Mouse (Mus musculus) adrenal gland, postnatal 25 days (tissue): Measurements from ENCODE around the gene Rnf128. TPM values are rescaled to one million over a fixed set of nuclear protein-coding genes. Genes with fewer than 3 reads are reported as not detected.

Source experiments
- DNase-seq: peaks from one replicate; pipeline ENCODE4 v3.0.0; 2021; ENCODE audit warnings: mixed read lengths
- total RNA-seq: library from RNA; stranded (reverse); gene quantifications from 2 replicates; pipeline ENCODE4 v1.2.3, GENCODE M21; 2021

Rnf128 gene
- total RNA-seq, 1 experiment from 2014 or later = 44.1 TPM

- DNase-seq = no peak
Measured at GRCm38 (mm10) chrX:139622071-139622470, 59.0 kb downstream of the Rnf128 start.

GRCm38 (mm10) chrX:139634758-139635157 is 71.6 kb downstream of the Rnf128 start:
- DNase-seq = no peak

GRCm38 (mm10) chrX:139639744-139640143 is 76.6 kb downstream of the Rnf128 start:
- no peak for DNase-seq

GRCm38 (mm10) chrX:139640418-139640817 is 77.3 kb downstream of the Rnf128 start:
- DNase-seq = no peak

- no peak for DNase-seq
Measured at GRCm38 (mm10) chrX:139652226-139652625, 89.1 kb downstream of the Rnf128 start.

- DNase-seq = no peak
Measured at GRCm38 (mm10) chrX:139653292-139653691, 90.2 kb downstream of the Rnf128 start.

- no peak for DNase-seq
Measured at GRCm38 (mm10) chrX:139654350-139655063, 91.4 kb downstream of the Rnf128 start.

- DNase-seq = no peak
Measured at GRCm38 (mm10) chrX:139662111-139662510, 99.0 kb downstream of the Rnf128 start.

- DNase-seq = no peak
Measured at GRCm38 (mm10) chrX:139665829-139666228, 102.7 kb downstream of the Rnf128 start.

GRCm38 (mm10) chrX:139684410-139684774 is 121.3 kb downstream of the Rnf128 start:
- no peak for DNase-seq

- peak; percentile 74 for DNase-seq
Measured at GRCm38 (mm10) chrX:139684775-139685695, 121.9 kb downstream of the Rnf128 start, which contains the start of gene Tbc1d8b. TSS of gene Tbc1d8b (plus strand) at chrX:139684996.

GRCm38 (mm10) chrX:139714381-139714780 is 151.3 kb downstream of the Rnf128 start, which contains the start of gene Gm15013:
TSS of gene Gm15013 (minus strand) at chrX:139714481.
- no peak for DNase-seq

GRCm38 (mm10) chrX:139722350-139722749 is 159.2 kb downstream of the Rnf128 start:
- no peak for DNase-seq

Other genes with a start within 250 kb of the Rnf128 start
- gene Trap1a, start 229.6 kb upstream of the Rnf128 start, total RNA-seq = not detected in 2 replicates
- 0.57 and 0.73 TPM in 2 replicates for gene D330045A20Rik, start 82.9 kb upstream of the Rnf128 start, total RNA-seq
- gene Tbc1d8b, start 121.7 kb downstream of the Rnf128 start, total RNA-seq = 7.8 and 8.2 TPM in 2 replicates
- gene Gm15013, start 151.2 kb downstream of the Rnf128 start, total RNA-seq = not detected in 2 replicates
- gene Ripply1, start 219.0 kb downstream of the Rnf128 start, total RNA-seq = not detected in 2 replicates
- 0.29 TPM in 1 of 2 replicates, not detected in the other for gene Cldn2, start 237.5 kb downstream of the Rnf128 start, total RNA-seq